Mouse (Mus musculus) monocyte, adult 5-6 weeks (primary cell): ENCODE data around the gene Eral1. TPM values are rescaled to one million over a fixed set of nuclear protein-coding genes. Genes with fewer than 3 reads are reported as not detected.
"Not testable (repeated sequence)": the region's sequence is repeated elsewhere in the genome, so short reads cannot be mapped to it uniquely, and the experiment has no call there.

Experiments used
- ATAC-seq: fragments of 153-309, 156-312 bp; replicated peaks from 2 replicates; pipeline ENCODE4 v1.8.0; 2017; ENCODE audit warnings: mild to moderate bottlenecking; ENCODE audit not compliant: low TSS enrichment, insufficient number of reproducible peaks, severe bottlenecking, poor library complexity, low FRiP score
- total RNA-seq: library from RNA; stranded (forward); fragments of 200-1000, 200-491, 200-594 nt; gene quantifications from 3 replicates; pipeline ENCODE4 v1.2.3, GENCODE M21; 2017

Gene Eral1
- total RNA-seq, 1 experiment from 2014 or later, result 7.1 TPM

DNA sequence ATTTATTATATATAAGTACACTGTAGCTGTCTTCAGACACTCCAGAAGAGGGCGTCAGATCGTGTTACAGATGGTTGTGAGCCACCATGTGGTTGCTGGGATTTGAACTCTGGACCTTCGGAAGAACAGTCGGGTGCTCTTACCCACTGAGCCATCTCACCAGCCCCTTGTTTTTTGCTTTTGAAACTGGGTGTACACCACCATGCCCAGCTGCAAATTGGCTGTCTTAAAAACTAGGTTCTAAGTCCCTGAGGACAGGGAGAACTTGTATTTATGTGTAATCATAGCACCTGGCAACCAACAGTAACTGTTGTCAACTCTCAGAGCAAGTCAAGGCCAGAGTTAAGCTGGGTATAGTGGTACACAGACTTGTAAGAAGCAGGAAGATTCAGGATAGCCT, 31.5 kb downstream of the Eral1 start:
- not testable (repeated sequence) for ATAC-seq

DNA sequence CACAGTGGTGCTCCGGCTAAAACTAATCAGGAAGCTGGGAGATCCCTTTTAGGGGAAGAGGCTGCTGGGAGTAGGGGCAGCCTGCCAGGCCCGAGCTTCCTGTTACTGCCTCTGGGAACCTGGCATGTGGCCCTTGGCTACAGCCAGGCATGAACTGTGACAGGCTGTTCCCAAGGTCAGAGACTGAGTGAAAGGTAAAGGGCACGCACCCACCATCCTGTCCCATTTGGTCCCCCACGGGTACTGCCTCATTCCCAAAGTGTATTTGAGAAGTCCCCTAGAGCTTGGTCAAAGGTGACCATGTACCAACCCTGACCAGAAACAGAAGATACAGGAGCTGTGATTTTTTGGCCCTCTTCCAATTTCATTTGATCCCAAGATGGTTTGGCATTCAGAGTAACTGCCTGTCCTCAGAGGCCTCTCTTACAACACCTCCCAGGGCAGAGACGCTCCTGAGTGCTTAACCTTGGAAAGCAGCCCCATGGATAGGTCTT, 35.4 kb downstream of the Eral1 start:
- 0 out of 2 replicates have a peak, but pooled peaks have one; percentile 17 for ATAC-seq

DNA sequence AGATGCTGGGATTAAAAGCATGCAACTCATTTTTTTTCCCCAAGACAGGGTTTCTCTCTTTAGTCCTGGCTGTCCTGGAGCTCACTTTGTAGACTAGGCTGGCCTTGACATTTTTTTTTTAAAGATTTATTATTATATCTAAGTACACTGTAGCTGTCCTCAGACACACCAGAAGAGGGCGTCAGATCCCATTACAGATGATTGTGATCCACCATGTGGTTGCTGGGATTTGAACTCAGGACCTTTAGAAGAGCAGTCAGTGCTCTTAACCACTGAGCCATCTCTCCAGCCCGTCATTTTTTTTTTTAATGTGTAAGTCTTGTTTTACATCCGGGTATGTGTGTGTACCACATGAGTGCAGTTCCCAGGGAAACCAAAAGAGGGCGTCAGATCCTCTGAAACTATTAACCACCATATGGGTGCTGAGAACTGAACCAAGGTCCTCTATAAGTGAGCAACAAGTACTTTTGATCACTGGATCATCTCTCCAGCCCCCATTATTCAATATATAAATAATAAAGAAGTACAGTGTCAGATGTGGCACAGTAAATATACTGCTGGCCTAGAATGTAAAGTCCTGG, 37.8 kb downstream of the Eral1 start:
- ATAC-seq, result not testable (repeated sequence)

DNA sequence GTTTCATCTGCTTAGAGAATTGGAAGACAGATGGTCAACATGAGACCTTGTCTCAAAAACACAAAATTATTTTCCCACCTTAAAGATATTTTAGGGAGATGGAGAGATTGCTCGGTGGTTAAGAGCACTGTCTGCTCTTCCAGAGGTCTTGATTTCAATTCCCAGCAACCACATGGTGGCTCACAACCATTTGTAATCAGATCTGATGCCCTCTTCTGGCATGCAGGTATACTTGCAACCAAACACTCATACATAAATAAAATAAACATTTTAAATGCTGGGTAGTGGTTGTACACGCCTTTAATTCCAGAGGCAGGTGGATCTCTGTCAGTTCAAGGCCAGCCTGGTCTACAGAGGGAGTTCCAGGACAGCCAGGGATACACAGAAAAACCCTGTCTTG, 39.3 kb downstream of the Eral1 start:
- ATAC-seq, result no peak

DNA sequence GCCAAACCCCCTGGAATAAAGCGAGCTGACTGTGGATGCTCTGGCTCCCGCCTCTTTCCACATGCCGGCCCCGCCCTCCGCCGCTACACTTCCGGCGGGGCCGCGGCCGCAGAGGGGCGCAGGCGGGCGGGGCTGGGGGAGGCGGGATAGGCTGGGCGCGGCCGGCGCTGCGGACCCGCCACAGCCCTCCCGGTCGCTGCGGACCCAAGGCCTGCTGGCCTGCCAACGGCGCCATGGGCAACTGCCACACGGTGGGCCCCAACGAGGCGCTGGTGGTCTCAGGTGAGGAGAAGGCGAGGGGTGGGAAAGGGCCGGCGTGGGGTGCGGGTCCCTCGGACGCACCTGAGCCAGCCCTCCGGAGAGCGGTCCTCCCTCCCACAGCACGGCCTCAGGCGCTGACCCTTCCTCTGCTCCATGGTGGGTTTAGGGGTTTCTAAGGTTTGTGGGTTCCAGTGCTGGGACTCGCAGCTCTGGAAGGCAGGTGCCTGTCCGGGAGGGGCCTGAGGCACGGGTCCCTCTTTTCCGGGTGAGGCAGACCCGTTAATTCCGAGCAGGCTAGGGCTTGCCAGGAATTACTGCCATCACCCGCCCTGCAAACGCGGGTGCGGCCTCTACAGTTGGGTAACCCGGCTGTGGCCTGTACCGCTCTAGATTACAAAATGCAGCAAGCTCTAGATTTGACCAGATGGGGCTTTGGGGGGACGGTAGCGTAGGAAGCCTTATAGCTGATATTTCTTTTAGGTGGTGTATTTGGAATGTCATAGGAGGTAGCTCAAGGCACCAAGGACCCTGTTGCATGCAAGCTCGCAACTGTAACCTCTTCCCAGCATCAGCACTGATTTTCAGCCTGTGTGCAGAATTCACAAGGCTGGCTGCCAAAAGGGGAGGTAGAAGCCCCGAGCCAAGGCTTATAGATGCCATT, 42.1 kb downstream of the Eral1 start, which contains the start of gene Flot2:
Gene Flot2 (plus strand): TSS at position 101 of the 922 bp plus-strand sequence.
- peak; percentile 37; the same call in 1 of the 2 replicates for ATAC-seq

DNA sequence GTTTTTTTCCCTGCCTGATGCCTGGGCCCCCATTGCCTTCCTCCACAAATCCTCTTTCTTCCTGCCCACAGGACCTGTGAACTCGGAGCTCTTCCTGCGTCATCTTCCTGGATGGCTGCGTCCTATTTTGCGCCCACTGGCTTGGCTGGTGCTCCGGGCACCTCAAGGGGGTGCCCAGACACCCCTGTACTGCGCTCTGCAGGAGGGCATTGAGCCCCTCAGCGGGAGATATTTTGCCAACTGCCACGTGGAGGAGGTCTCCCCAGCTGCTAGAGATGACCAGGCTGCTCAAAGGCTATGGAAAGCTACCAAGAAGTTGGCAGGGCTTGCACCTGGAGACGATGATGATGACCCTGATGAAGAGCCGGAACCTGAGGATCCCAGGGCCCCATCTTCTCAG, 43.4 kb downstream of the Eral1 start:
- ATAC-seq, result no peak

DNA sequence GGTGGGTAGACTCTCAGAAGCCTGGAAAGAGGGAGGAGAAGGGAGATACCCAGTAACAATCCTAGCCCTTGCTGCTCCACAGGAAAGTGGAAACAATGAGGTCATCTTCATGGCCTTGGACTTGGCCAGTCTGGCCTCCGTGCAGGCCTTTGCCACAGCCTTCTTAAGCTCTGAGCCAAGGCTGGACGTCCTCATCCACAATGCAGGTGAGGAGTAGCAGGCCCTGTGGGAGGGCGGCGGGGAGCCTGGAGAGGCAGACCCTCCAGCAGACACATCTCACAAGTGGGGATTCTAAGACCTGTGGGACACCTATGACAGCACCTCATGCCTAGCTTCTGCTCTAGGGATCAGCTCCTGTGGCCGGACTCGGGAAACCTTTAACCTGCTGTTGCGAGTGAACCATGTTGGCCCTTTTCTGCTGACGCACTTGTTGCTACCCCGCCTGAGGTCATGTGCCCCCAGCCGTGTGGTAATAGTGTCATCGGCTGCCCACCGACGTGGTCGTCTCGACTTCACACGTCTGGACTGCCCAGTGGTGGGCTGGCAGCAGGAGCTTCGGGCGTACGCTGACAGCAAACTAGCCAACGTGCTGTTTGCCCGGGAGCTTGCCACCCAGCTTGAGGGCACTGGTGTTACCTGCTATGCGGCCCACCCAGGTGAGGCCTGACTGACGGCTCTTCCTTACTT, 46.1 kb downstream of the Eral1 start:
- ATAC-seq, result no peak

DNA sequence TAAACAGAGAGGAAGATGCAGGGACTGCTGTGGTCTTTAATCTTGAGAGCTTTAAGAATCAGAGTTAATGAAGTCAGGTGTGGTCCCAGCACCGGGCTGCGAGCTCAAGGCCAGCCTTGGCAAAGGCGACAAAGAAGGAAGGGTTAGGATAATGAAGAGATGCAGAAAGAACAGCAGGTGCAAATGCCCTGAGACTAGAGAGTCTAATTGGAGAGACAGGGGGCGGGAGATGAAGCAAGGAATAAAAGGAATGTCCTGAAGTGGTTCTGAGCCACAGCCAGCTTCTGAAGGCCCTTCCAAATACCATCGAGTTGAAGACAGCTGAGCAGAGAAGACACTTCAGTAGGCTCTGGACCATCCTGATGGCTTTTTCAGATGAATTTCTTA, 47.4 kb downstream of the Eral1 start:
- ATAC-seq, result no peak

DNA sequence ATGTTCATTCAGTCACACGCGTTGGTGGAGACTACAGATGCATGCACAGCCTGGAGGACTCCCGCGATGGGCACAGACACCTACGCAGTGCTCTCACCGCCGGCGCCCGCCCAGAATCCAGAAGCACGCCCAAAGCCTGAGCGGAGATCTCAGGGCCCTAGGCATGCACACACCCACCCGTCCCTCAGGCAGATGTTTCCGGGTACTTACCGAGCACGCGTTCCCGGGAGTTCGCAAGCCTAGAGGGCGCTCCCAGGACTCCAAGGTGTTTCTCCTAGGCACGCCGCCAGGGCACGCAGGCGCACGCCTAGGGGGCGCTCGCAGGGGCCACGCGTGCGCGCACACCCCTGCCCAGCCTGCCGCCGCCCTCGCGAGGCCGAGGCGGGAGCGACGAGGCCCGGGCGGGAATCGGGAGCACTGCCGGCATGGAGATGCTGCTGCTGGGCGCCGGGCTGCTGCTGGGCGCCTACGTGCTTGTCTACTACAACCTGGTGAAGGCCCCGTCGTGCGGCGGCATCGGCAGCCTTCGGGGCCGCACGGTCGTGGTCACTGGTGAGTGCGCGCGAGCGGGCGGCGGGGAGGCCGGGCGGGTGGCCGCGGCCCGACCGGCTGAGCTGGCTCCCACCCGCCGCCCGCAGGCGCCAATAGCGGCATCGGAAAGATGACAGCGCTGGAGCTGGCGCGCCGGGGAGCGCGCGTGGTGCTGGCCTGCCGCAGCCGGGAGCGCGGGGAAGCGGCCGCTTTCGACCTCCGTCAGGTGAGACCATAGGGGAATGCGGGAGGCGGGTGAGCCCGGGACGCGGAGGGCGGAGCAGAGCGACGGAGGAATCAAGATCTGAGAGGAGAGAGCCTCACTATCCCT, 48.0 kb downstream of the Eral1 start, which contains the start of gene Dhrs13:
Gene Dhrs13 (plus strand): TSS at position 334 of the 862 bp plus-strand sequence.
- peak; percentile 62 for ATAC-seq

DNA sequence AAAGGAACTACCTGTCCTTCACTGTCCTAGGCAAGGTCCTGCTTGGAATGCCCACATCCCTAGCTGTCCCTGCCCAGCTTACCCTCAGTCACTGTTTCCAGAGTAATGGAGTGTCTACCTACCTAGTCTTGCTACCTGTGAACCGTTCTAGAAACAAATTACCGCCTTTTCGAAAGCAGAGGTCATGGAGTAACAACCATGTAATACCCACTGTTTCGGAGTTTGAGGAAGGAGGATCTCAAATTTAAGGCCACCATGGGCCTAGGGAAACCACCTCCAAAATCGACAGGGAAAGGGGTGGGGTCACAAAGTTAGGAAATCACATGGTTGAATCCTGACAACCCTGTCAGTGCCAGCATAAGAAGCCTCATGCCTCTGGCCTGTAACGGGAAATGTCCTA, 48.8 kb downstream of the Eral1 start:
- no peak for ATAC-seq

DNA sequence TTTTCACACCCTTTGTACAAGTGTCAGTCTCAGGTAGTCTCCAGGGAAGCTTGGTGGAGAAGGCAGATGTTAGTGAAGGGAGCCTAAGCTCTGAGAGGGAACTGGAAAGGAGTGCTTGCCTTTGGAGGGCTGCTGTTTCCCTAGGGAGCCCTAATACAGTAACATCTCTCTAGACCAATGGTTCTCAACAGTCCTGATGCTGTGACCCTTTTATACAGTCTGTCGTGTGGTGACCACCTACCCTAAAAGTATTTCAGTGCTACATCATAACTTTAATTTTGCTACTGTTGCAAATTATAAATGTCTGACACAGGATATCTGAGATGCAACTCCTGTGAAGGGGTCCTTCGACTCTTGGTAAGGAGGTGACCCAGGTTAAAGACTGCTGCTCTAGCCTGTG, 49.6 kb downstream of the Eral1 start:
- no peak for ATAC-seq

DNA sequence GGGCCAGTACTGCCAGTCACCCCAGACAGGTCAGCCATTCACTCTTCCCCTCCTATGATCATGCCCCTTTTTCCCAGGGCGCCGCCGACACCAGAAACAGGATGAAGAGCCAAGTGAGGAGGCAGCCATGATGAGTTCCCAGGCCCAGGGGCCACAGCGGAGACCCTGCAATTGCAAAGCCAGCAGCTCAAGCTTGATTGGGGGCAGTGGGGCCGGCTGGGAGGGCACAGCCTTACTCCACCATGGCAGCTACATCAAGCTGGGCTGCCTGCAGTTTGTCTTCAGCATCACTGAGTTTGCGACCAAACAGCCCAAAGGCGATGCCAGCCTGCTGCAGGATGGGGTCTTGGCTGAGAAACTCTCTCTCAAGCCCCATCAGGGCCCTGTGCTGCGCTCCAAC, 50.9 kb downstream of the Eral1 start:
- ATAC-seq, result no peak

DNA sequence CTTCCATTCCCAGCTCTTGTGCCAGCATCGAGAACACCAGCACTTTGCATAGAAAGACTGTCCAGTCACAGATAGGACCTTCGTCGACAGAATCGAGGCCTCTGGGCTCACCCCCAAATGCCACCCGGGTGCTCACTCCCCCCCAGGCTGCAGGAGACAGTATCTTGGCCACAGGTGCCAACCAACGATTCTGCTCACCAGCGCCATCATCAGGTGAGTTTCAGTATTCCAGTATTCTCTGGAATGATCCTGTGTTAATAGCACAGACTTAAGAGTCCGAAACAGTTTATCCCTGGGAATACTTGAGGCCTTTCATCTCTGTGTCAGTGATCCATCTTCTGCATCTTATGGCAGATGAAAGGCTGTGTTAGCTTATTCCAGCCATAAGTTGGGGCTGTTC, 56.6 kb downstream of the Eral1 start:
- peak; percentile 49; the same call in 1 of the 2 replicates for ATAC-seq

Other genes starting within 250 kb of the Eral1 start
- gene Pipox, start 186.3 kb downstream of the Eral1 start, total RNA-seq, result not detected in 3 replicates
- gene Sez6, start 149.6 kb downstream of the Eral1 start, total RNA-seq, result not detected in 3 replicates
- gene Phf12, start 97.6 kb downstream of the Eral1 start, total RNA-seq, result 34.9 to 44.3 TPM (median 43.9 TPM) in 3 replicates
- gene Dhrs13, start 48.1 kb downstream of the Eral1 start, total RNA-seq, result 0.39 to 0.86 TPM in 2 of 3 replicates, not detected in the other
- gene Flot2, start 42.5 kb downstream of the Eral1 start, total RNA-seq, result 18.5 to 34.4 TPM (median 28.9 TPM) in 3 replicates
- 3.6 to 7.9 TPM (median 4.4 TPM) in 3 replicates for gene Fam222b, start 14.3 kb upstream of the Eral1 start, total RNA-seq
- 3.6 to 4.9 TPM (median 3.6 TPM) in 3 replicates for gene Traf4, start 85.2 kb upstream of the Eral1 start, total RNA-seq
- 2.5 to 4.3 TPM (median 2.8 TPM) in 3 replicates for gene Nek8, start 96.3 kb upstream of the Eral1 start, total RNA-seq
- gene Tlcd1, start 96.3 kb upstream of the Eral1 start, total RNA-seq, result 2.5 to 4.6 TPM (median 2.9 TPM) in 3 replicates
- gene Rpl23a, start 103.2 kb upstream of the Eral1 start, total RNA-seq, result 1,700 to 2,580 TPM (median 2,203 TPM) in 3 replicates
- not detected in 3 replicates for gene Rab34, start 108.0 kb upstream of the Eral1 start, total RNA-seq
- gene Proca1, start 113.0 kb upstream of the Eral1 start, total RNA-seq, result not detected in 3 replicates
- gene Sdf2, start 165.4 kb upstream of the Eral1 start, total RNA-seq, result 43.1 to 61.5 TPM (median 48.3 TPM) in 3 replicates
- gene Supt6, start 165.6 kb upstream of the Eral1 start, total RNA-seq, result 54.5 to 84.6 TPM (median 59.8 TPM) in 3 replicates
- gene 2610507B11Rik, start 181.4 kb upstream of the Eral1 start, total RNA-seq, result 77.6 to 107 TPM (median 97.1 TPM) in 3 replicates
- gene BC030499, start 210.5 kb upstream of the Eral1 start, total RNA-seq, result 1.2 TPM in 1 of 3 replicates, not detected in the others
- 0.64 to 3.1 TPM (median 1.4 TPM) in 3 replicates for gene Spag5, start 221.1 kb upstream of the Eral1 start, total RNA-seq
- gene Aldoc, start 242.6 kb upstream of the Eral1 start, total RNA-seq, result 0.78 to 8.6 TPM (median 1.3 TPM) in 3 replicates
- gene Pigs, start 248.0 kb upstream of the Eral1 start, total RNA-seq, result 17.5 to 25.1 TPM (median 18.5 TPM) in 3 replicates